Mouse (Mus musculus): ENCODE data around the gene Kcnh1. TPM values are rescaled to one million over a fixed set of nuclear protein-coding genes. Genes with fewer than 3 reads are reported as not detected.
A peak's percentile ranks its signal among the peaks of the same experiment; 100 is the strongest.

Gene Kcnh1
- polyA plus RNA-seq, 1 experiment from 2014 or later, result 0.04 TPM

- DNase-seq (ENCODE audit: low spot score) (no peak), ATAC-seq (replicated peaks; ENCODE audit: low FRiP score) (no peak)
- Histone ChIP-seq H3K4me2 (no peak overlapping the region), H3K36me3 (ENCODE audit: control insufficient read depth, insufficient read depth, low read length) (no peaks in the 10 kb centered on the region), H3K9ac (ENCODE audit: low read depth, low read length) (no peak overlapping the region), H3K9me3 (ENCODE audit: control insufficient read depth, low read length) (no peaks in the 10 kb centered on the region), H3K27me3 (replicated peaks; ENCODE audit: control insufficient read depth, insufficient read depth, low read length) (no peaks in the 10 kb centered on the region), H3K4me3 (ENCODE audit: low read depth, low read length) (no peak overlapping the region), H3K4me1 (replicated peaks; ENCODE audit: control insufficient read depth, insufficient read depth, low read length) (peaks cover 5% of the 10 kb centered on the region; the same call in 1 of the 2 replicates), H3K27ac (ENCODE audit: low read depth, low read length) (no peak overlapping the region)
- 69% methylated on average over 1 of the region's 1 CpGs for WGBS
These were observed 345.9 kb downstream of the Kcnh1 start for GRCm38 (mm10) chr1:192536440-192536839.

GRCm38 (mm10) chr1:192537169-192537568 is 346.6 kb downstream of the Kcnh1 start:
- DNase-seq (ENCODE audit: low spot score) (no peak), ATAC-seq (replicated peaks; ENCODE audit: low FRiP score) (no peak; the same call in 1 of the 2 replicates)
- Histone ChIP-seq H3K36me3 (ENCODE audit: control insufficient read depth, insufficient read depth, low read length) (no peaks in the 10 kb centered on the region), H3K4me3 (ENCODE audit: low read depth, low read length) (no peak overlapping the region), H3K27ac (ENCODE audit: low read depth, low read length) (no peak overlapping the region), H3K4me1 (replicated peaks; ENCODE audit: control insufficient read depth, insufficient read depth, low read length) (peaks cover 2% of the 10 kb centered on the region; the same call in 1 of the 2 replicates), H3K27me3 (replicated peaks; ENCODE audit: control insufficient read depth, insufficient read depth, low read length) (no peaks in the 10 kb centered on the region), H3K9ac (ENCODE audit: low read depth, low read length) (no peak overlapping the region), H3K4me2 (no peak overlapping the region), H3K9me3 (ENCODE audit: control insufficient read depth, low read length) (no peaks in the 10 kb centered on the region)
- WGBS, result 57% methylated on average over 7 of the region's 7 CpGs

GRCm38 (mm10) chr1:192542093-192542492 is 351.5 kb downstream of the Kcnh1 start:
- no peaks in the 10 kb centered on the region for H3K9me3 ChIP-seq (ENCODE audit: control insufficient read depth, low read length)
- no peak overlapping the region for H3K4me2 ChIP-seq
- no peaks in the 10 kb centered on the region for H3K36me3 ChIP-seq (ENCODE audit: control insufficient read depth, insufficient read depth, low read length)
- no peak overlapping the region for H3K4me3 ChIP-seq (ENCODE audit: low read depth, low read length)
- DNase-seq (ENCODE audit: low spot score) (no peak), ATAC-seq (replicated peaks; ENCODE audit: low FRiP score) (no peak)
- H3K27me3 ChIP-seq (replicated peaks; ENCODE audit: control insufficient read depth, insufficient read depth, low read length), result no peaks in the 10 kb centered on the region
- WGBS, result 74% methylated on average over 2 of the region's 2 CpGs
- H3K9ac ChIP-seq (ENCODE audit: low read depth, low read length), result no peak overlapping the region
- H3K27ac ChIP-seq (ENCODE audit: low read depth, low read length), result no peak overlapping the region
- no peaks in the 10 kb centered on the region for H3K4me1 ChIP-seq (replicated peaks; ENCODE audit: control insufficient read depth, insufficient read depth, low read length)

- no peaks in the 10 kb centered on the region for H3K27me3 ChIP-seq (replicated peaks; ENCODE audit: control insufficient read depth, insufficient read depth, low read length)
- ATAC-seq (replicated peaks; ENCODE audit: low FRiP score), result no peak
- 79% methylated on average over 4 of the region's 4 CpGs for WGBS
These were observed 353.1 kb downstream of the Kcnh1 start for GRCm38 (mm10) chr1:192543686-192544085.

GRCm38 (mm10) chr1:192544091-192544490 is 353.5 kb downstream of the Kcnh1 start:
- ATAC-seq (replicated peaks; ENCODE audit: low FRiP score) (no peak), DNase-seq (ENCODE audit: low spot score) (no peak)
- Histone ChIP-seq H3K9me3 (ENCODE audit: control insufficient read depth, low read length) (no peaks in the 10 kb centered on the region), H3K4me1 (replicated peaks; ENCODE audit: control insufficient read depth, insufficient read depth, low read length) (no peaks in the 10 kb centered on the region), H3K27me3 (replicated peaks; ENCODE audit: control insufficient read depth, insufficient read depth, low read length) (no peaks in the 10 kb centered on the region), H3K4me3 (ENCODE audit: low read depth, low read length) (no peak overlapping the region), H3K27ac (ENCODE audit: low read depth, low read length) (no peak overlapping the region), H3K4me2 (no peak overlapping the region), H3K9ac (ENCODE audit: low read depth, low read length) (no peak overlapping the region), H3K36me3 (ENCODE audit: control insufficient read depth, insufficient read depth, low read length) (no peaks in the 10 kb centered on the region)
- 76% methylated on average over 9 of the region's 9 CpGs for WGBS

More at GRCm38 (mm10) chr1:192543686-192544085, 353.1 kb downstream of the Kcnh1 start:
- Histone ChIP-seq H3K27ac (ENCODE audit: low read depth, low read length) (no peak overlapping the region), H3K9me3 (ENCODE audit: control insufficient read depth, low read length) (no peaks in the 10 kb centered on the region), H3K4me1 (replicated peaks; ENCODE audit: control insufficient read depth, insufficient read depth, low read length) (no peaks in the 10 kb centered on the region), H3K4me2 (no peak overlapping the region), H3K36me3 (ENCODE audit: control insufficient read depth, insufficient read depth, low read length) (no peaks in the 10 kb centered on the region), H3K4me3 (ENCODE audit: low read depth, low read length) (no peak overlapping the region), H3K9ac (ENCODE audit: low read depth, low read length) (no peak overlapping the region)
- no peak for DNase-seq (ENCODE audit: low spot score)

GRCm38 (mm10) chr1:192544901-192545300 is 354.3 kb downstream of the Kcnh1 start:
- 68% methylated on average over 7 of the region's 7 CpGs for WGBS
- H3K4me3 ChIP-seq (ENCODE audit: low read depth, low read length), result no peak overlapping the region
- no peaks in the 10 kb centered on the region for H3K4me1 ChIP-seq (replicated peaks; ENCODE audit: control insufficient read depth, insufficient read depth, low read length)
- no peaks in the 10 kb centered on the region for H3K27me3 ChIP-seq (replicated peaks; ENCODE audit: control insufficient read depth, insufficient read depth, low read length)
- ATAC-seq (replicated peaks; ENCODE audit: low FRiP score) (no peak), DNase-seq (ENCODE audit: low spot score) (no peak)
- no peaks in the 10 kb centered on the region for H3K9me3 ChIP-seq (ENCODE audit: control insufficient read depth, low read length)
- H3K9ac ChIP-seq (ENCODE audit: low read depth, low read length), result no peak overlapping the region
- no peaks in the 10 kb centered on the region for H3K36me3 ChIP-seq (ENCODE audit: control insufficient read depth, insufficient read depth, low read length)
- H3K4me2 ChIP-seq, result no peak overlapping the region
- no peak overlapping the region for H3K27ac ChIP-seq (ENCODE audit: low read depth, low read length)

GRCm38 (mm10) chr1:192546843-192547242 is 356.3 kb downstream of the Kcnh1 start:
- DNase-seq (ENCODE audit: low spot score), result peak; percentile 19

GRCm38 (mm10) chr1:192550561-192550960 is 360.0 kb downstream of the Kcnh1 start:
- Histone ChIP-seq H3K4me1 (replicated peaks; ENCODE audit: control insufficient read depth, insufficient read depth, low read length) (no peaks in the 10 kb centered on the region), H3K4me3 (ENCODE audit: low read depth, low read length) (no peak overlapping the region), H3K27ac (ENCODE audit: low read depth, low read length) (no peak overlapping the region), H3K9ac (ENCODE audit: low read depth, low read length) (no peak overlapping the region), H3K4me2 (no peak overlapping the region), H3K9me3 (ENCODE audit: control insufficient read depth, low read length) (no peaks in the 10 kb centered on the region), H3K36me3 (ENCODE audit: control insufficient read depth, insufficient read depth, low read length) (no peaks in the 10 kb centered on the region), H3K27me3 (replicated peaks; ENCODE audit: control insufficient read depth, insufficient read depth, low read length) (no peaks in the 10 kb centered on the region)
- ATAC-seq (replicated peaks; ENCODE audit: low FRiP score) (no peak), DNase-seq (ENCODE audit: low spot score) (peak; percentile 1)
- WGBS, result 74% methylated on average over 3 of the region's 3 CpGs

More at GRCm38 (mm10) chr1:192546843-192547242, 356.3 kb downstream of the Kcnh1 start:
- Histone ChIP-seq H3K27me3 (replicated peaks; ENCODE audit: control insufficient read depth, insufficient read depth, low read length) (no peaks in the 10 kb centered on the region), H3K36me3 (ENCODE audit: control insufficient read depth, insufficient read depth, low read length) (no peaks in the 10 kb centered on the region), H3K27ac (ENCODE audit: low read depth, low read length) (no peak overlapping the region), H3K9me3 (ENCODE audit: control insufficient read depth, low read length) (no peaks in the 10 kb centered on the region), H3K4me3 (ENCODE audit: low read depth, low read length) (no peak overlapping the region), H3K4me2 (no peak overlapping the region), H3K9ac (ENCODE audit: low read depth, low read length) (no peak overlapping the region), H3K4me1 (replicated peaks; ENCODE audit: control insufficient read depth, insufficient read depth, low read length) (no peaks in the 10 kb centered on the region)
- 31% methylated on average over 1 of the region's 1 CpGs for WGBS
- ATAC-seq (replicated peaks; ENCODE audit: low FRiP score), result no peak

GRCm38 (mm10) chr1:192555516-192555915 is 364.9 kb downstream of the Kcnh1 start:
- WGBS, result 71% methylated on average over 4 of the region's 4 CpGs
- no peak overlapping the region for H3K4me2 ChIP-seq
- no peak overlapping the region for H3K27ac ChIP-seq (ENCODE audit: low read depth, low read length)
- no peak overlapping the region for H3K4me3 ChIP-seq (ENCODE audit: low read depth, low read length)
- H3K9ac ChIP-seq (ENCODE audit: low read depth, low read length), result no peak overlapping the region
- H3K27me3 ChIP-seq (replicated peaks; ENCODE audit: control insufficient read depth, insufficient read depth, low read length), result no peaks in the 10 kb centered on the region
- H3K4me1 ChIP-seq (replicated peaks; ENCODE audit: control insufficient read depth, insufficient read depth, low read length), result no peaks in the 10 kb centered on the region
- H3K9me3 ChIP-seq (ENCODE audit: control insufficient read depth, low read length), result no peaks in the 10 kb centered on the region
- no peak for DNase-seq (ENCODE audit: low spot score)
- H3K36me3 ChIP-seq (ENCODE audit: control insufficient read depth, insufficient read depth, low read length), result no peaks in the 10 kb centered on the region
- no peak for ATAC-seq (replicated peaks; ENCODE audit: low FRiP score)

Measured in liver, embryonic 11.5 days (tissue).